Mouse (Mus musculus): ENCODE data around the gene Kcnma1. TPM values are rescaled to one million over a fixed set of nuclear protein-coding genes. Genes with fewer than 3 reads are reported as not detected.

The Kcnma1 gene
- polyA plus RNA-seq, 1 experiment = 75.1 TPM

DNA sequence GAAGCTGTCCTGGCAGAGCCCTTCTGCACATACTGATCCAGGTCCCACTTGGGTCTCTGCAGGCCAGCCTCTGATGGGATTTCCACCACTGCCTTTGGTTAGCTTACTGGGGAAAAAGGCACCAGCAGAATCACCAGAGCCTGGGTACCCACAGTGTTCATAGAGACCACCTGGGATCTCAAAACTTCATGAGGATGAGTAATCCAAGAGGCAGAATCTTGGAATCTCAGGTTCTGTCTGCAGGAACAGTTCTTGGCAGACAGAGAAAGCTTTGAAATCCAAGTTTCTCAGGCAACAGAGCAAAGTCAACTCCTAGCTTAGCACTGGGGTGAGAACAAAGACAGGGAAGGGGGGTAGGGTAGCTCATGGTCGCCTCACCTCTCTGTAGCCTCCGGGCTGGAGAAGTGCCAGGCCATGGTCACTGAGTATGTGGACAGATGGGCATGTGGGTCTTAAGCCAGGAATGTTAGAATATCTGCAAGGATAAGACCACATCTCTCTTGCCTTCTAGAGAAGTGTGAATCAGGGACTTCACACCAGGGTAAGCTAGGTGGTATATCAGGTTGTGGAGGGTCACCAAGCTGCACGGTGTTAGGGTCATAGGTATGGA lies 185.5 kb downstream of the Kcnma1 start:
- 87% methylated on average over 3 of the region's 3 CpGs for WGBS
- no peak for TF ChIP-seq CTCF (IDR thresholded peaks at IDR 0.05; ENCODE audit: insufficient read depth, low read depth, low read length)
- TF ChIP-seq POLR2A (IDR thresholded peaks at IDR 0.05; ENCODE audit: insufficient read depth, low read depth, low read length) = no peak
- Histone ChIP-seq H3K4me3 (ENCODE audit: insufficient read depth, low read depth, low read length) (no peak overlapping the region), H3K4me1 (ENCODE audit: control insufficient read depth, insufficient read depth, low read length) (peaks cover 7% of the 10 kb centered on the region), H3K27ac (ENCODE audit: insufficient read depth, low read depth, low read length) (no peak overlapping the region)

DNA sequence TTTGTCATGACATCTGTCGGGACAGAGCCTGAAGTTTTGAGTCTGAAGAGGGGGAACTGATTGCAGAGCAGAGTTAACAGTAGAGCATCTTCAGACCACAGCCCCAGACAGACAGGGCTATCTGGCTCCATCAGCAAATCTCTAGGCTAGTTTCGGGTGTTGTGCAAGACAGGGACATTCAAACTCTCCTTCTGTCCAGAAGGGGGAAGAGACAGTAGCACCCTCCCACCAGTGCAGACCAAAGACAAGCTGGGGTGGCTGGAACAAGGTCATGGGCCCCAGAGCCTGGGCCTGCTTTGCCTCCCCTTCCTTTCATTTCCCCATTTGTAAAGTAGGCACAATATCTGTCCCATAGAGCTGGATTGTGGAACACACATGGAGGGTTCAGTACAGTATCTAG lies 189.4 kb downstream of the Kcnma1 start:
- Histone ChIP-seq H3K27ac (ENCODE audit: insufficient read depth, low read depth, low read length) (no peak overlapping the region), H3K4me1 (ENCODE audit: control insufficient read depth, insufficient read depth, low read length) (peaks cover 3% of the 10 kb centered on the region), H3K4me3 (ENCODE audit: insufficient read depth, low read depth, low read length) (no peak overlapping the region)
- TF ChIP-seq CTCF (IDR thresholded peaks at IDR 0.05; ENCODE audit: insufficient read depth, low read depth, low read length) (no peak), POLR2A (IDR thresholded peaks at IDR 0.05; ENCODE audit: insufficient read depth, low read depth, low read length) (no peak)
- 87% methylated on average over 2 of the region's 2 CpGs for WGBS

- Histone ChIP-seq H3K27ac (ENCODE audit: insufficient read depth, low read depth, low read length) (peak overlapping the region; percentile 6; the same call in 1 of the 2 replicates), H3K4me3 (ENCODE audit: insufficient read depth, low read depth, low read length) (no peak overlapping the region), H3K4me1 (ENCODE audit: control insufficient read depth, insufficient read depth, low read length) (peaks cover 3% of the 10 kb centered on the region)
- TF ChIP-seq CTCF (IDR thresholded peaks at IDR 0.05; ENCODE audit: insufficient read depth, low read depth, low read length) (no peak), POLR2A (IDR thresholded peaks at IDR 0.05; ENCODE audit: insufficient read depth, low read depth, low read length) (no peak)
- 61% methylated on average over 4 of the region's 4 CpGs for WGBS
These were observed 190.0 kb downstream of the Kcnma1 start for GRCm38 (mm10) chr14:23824267-23824666.

DNA sequence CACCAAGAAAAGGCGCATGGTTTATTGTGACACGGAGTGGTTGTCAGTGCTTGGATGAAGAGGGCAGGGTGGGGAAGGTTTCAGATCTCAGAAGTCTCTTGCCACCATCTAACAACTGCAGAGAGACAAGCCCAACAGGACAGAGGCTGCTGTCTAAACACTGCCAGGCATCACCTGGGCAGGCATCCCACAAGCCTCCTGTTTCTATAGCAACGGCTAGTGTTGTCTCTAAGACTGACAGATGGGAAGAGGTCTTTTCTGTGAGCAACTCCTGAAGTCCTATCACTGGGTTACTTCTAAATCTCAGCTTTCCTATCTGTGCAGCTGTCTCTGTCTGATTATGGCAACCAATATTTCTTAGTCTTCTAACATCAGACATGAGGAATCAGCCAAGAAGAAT lies 196.7 kb downstream of the Kcnma1 start:
- WGBS = 97% methylated on average over 3 of the region's 3 CpGs
- no peak overlapping the region for H3K4me3 ChIP-seq (ENCODE audit: insufficient read depth, low read depth, low read length)
- TF ChIP-seq POLR2A (IDR thresholded peaks at IDR 0.05; ENCODE audit: insufficient read depth, low read depth, low read length) (no peak), CTCF (IDR thresholded peaks at IDR 0.05; ENCODE audit: insufficient read depth, low read depth, low read length) (no peak)
- no peak overlapping the region for H3K27ac ChIP-seq (ENCODE audit: insufficient read depth, low read depth, low read length)
- H3K4me1 ChIP-seq (ENCODE audit: control insufficient read depth, insufficient read depth, low read length) = no peaks in the 10 kb centered on the region

DNA sequence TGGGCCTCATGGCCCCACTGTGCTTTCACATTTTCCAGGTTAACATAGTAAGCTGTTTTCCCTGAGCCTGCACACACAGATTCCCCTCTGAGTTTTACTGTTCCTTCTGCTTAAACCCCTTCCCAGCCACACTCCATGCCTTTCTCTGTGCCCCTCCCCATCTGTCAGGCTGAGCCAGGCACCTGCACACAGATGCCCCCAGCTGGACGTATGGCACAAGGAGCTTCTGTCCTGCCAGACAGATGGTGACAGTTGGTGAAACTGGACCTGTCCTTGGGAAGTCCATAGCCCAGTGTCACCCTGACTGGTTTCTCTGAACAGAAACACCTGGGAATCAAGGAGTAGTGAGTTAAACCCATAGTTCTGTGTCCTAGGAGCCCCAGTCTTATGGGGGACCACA lies 204.2 kb downstream of the Kcnma1 start:
- TF ChIP-seq POLR2A (IDR thresholded peaks at IDR 0.05; ENCODE audit: insufficient read depth, low read depth, low read length) (no peak), CTCF (IDR thresholded peaks at IDR 0.05; ENCODE audit: insufficient read depth, low read depth, low read length) (no peak)
- WGBS = 75% methylated on average over 1 of the region's 1 CpGs
- H3K27ac ChIP-seq (ENCODE audit: insufficient read depth, low read depth, low read length) = no peak overlapping the region
- H3K4me1 ChIP-seq (ENCODE audit: control insufficient read depth, insufficient read depth, low read length) = peaks cover 21% of the 10 kb centered on the region
- no peak overlapping the region for H3K4me3 ChIP-seq (ENCODE audit: insufficient read depth, low read depth, low read length)

DNA sequence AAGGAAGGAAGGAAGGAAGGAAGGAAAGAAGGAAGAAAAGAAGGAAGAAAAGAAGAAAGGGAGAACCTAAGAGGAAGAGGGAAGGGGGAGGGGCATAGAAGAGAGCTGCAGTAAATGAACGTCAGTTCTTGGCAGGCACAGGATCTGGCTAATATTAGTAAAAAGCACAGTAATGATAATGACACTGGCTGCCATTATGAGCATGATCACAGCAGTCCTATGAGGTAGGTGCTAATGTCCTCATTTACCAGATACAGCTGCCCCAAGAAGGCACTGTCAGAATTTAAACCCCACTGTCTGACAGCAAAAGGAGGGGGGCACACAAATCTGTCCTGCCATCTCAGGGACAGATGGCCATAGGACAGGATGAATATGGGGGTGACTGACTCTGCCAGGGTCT lies 205.2 kb downstream of the Kcnma1 start:
- TF ChIP-seq POLR2A (IDR thresholded peaks at IDR 0.05; ENCODE audit: insufficient read depth, low read depth, low read length) = no peak
- TF ChIP-seq CTCF (IDR thresholded peaks at IDR 0.05; ENCODE audit: insufficient read depth, low read depth, low read length) = no peak
- H3K4me3 ChIP-seq (ENCODE audit: insufficient read depth, low read depth, low read length) = no peak overlapping the region
- WGBS = 54% methylated on average over 1 of the region's 1 CpGs
- H3K27ac ChIP-seq (ENCODE audit: insufficient read depth, low read depth, low read length) = no peak overlapping the region
- H3K4me1 ChIP-seq (ENCODE audit: control insufficient read depth, insufficient read depth, low read length) = peaks cover 23% of the 10 kb centered on the region

DNA sequence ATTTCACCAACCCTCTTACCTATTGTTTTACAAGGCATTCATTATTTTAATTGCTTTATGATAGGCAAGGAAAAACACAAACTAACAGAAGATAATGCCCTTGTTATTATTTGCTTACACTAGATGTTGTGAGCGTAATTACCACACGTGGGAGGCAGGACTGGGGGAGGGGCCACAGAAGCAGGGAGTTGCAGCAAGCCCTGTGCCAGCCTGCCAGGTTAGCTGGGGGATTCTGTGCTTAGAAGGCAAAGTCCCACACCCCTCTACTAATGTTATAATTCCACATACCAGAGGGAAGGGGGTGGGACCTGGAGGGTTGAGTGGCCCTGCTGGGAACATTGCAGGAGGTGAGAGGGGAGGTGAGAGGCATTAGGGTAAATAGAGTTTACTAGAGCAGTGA lies 207.9 kb downstream of the Kcnma1 start:
- Histone ChIP-seq H3K27ac (ENCODE audit: insufficient read depth, low read depth, low read length) (no peak overlapping the region), H3K4me3 (ENCODE audit: insufficient read depth, low read depth, low read length) (no peak overlapping the region), H3K4me1 (ENCODE audit: control insufficient read depth, insufficient read depth, low read length) (peaks cover 23% of the 10 kb centered on the region)
- 25% methylated on average over 2 of the region's 2 CpGs for WGBS
- TF ChIP-seq POLR2A (IDR thresholded peaks at IDR 0.05; ENCODE audit: insufficient read depth, low read depth, low read length) = no peak
- TF ChIP-seq CTCF (IDR thresholded peaks at IDR 0.05; ENCODE audit: insufficient read depth, low read depth, low read length) = no peak

DNA sequence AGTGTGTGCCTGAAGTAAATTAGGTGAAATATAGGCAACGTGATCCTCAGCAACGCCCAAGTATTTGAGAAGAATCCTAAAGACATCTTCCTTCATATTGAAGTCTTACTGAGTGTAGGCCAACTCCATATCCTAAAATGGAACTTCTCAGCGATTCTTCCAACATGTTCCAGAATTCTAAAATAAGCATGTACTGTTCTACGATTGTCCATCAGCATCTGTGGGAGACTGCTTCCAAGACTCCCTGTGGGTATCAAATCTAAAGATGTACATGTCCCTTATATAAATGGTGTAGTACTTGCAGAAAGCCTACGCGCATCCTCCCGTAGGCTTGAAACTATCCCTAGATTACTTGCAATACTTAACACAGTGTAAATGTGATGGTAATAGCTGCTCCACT lies 217.4 kb downstream of the Kcnma1 start:
- no peak overlapping the region for H3K4me3 ChIP-seq (ENCODE audit: insufficient read depth, low read depth, low read length)
- TF ChIP-seq CTCF (IDR thresholded peaks at IDR 0.05; ENCODE audit: insufficient read depth, low read depth, low read length) (no peak), POLR2A (IDR thresholded peaks at IDR 0.05; ENCODE audit: insufficient read depth, low read depth, low read length) (no peak)
- WGBS = 85% methylated on average over 7 of the region's 7 CpGs

DNA sequence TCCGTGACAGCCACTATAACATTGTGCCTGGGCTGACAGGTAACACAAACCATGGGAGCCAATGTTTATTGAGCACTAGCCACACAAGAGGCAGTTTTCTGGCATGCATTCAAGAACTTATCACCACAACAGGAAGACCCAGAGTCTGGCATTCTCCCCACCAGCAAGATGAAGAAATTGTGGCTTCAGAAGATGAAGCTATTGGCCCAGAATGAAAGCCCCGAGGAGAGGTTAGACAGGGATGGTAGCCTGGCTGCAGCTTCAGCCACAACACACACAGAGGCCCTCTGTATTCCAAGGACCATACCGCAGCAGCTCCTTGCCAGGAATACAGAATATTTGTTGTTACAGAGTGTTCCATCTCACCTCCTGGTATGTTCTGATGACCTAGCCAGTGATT lies 221.6 kb downstream of the Kcnma1 start:
- Histone ChIP-seq H3K27ac (ENCODE audit: insufficient read depth, low read depth, low read length) (no peak overlapping the region), H3K4me1 (ENCODE audit: control insufficient read depth, insufficient read depth, low read length) (peaks cover 7% of the 10 kb centered on the region), H3K4me3 (ENCODE audit: insufficient read depth, low read depth, low read length) (no peak overlapping the region)
- TF ChIP-seq POLR2A (IDR thresholded peaks at IDR 0.05; ENCODE audit: insufficient read depth, low read depth, low read length) (no peak), CTCF (IDR thresholded peaks at IDR 0.05; ENCODE audit: insufficient read depth, low read depth, low read length) (no peak)
- WGBS = 54% methylated on average over 3 of the region's 3 CpGs

More for the DNA sequence above, 217.4 kb downstream of the Kcnma1 start:
- Histone ChIP-seq H3K4me1 (ENCODE audit: control insufficient read depth, insufficient read depth, low read length) (peaks cover 9% of the 10 kb centered on the region), H3K27ac (ENCODE audit: insufficient read depth, low read depth, low read length) (no peak overlapping the region)

- Histone ChIP-seq H3K4me1 (ENCODE audit: control insufficient read depth, insufficient read depth, low read length) (peaks cover 7% of the 10 kb centered on the region), H3K4me3 (ENCODE audit: insufficient read depth, low read depth, low read length) (no peak overlapping the region), H3K27ac (ENCODE audit: insufficient read depth, low read depth, low read length) (no peak overlapping the region)
- 71% methylated on average over 3 of the region's 3 CpGs for WGBS
- no peak for TF ChIP-seq POLR2A (IDR thresholded peaks at IDR 0.05; ENCODE audit: insufficient read depth, low read depth, low read length)
- TF ChIP-seq CTCF (IDR thresholded peaks at IDR 0.05; ENCODE audit: insufficient read depth, low read depth, low read length) = no peak
These were observed 222.2 kb downstream of the Kcnma1 start for GRCm38 (mm10) chr14:23792076-23792475.

Measured in olfactory bulb, adult 2 months (tissue).